Mouse (Mus musculus) cerebellum, adult 18-20 months (tissue): Measurements from ENCODE around the gene Rasal1.

Experiments used
- DNase-seq, 2 experiments: peaks; one replicate each; pipeline ENCODE4 v3.0.0; 2021

The Rasal1 gene

GRCm38 (mm10) chr5:120696865-120697264, 48.3 kb downstream of the Rasal1 start:
- no peak for DNase-seq

- no peak for DNase-seq
These were observed 49.6 kb downstream of the Rasal1 start for GRCm38 (mm10) chr5:120698181-120698580.

GRCm38 (mm10) chr5:120698801-120699391, 50.3 kb downstream of the Rasal1 start:
- peak; percentile 62 to 67 for DNase-seq

- no peak for DNase-seq
These were observed 52.6 kb downstream of the Rasal1 start for GRCm38 (mm10) chr5:120700996-120701790.

- DNase-seq, result peak; percentile 74 to 79
These were observed 53.8 kb downstream of the Rasal1 start for GRCm38 (mm10) chr5:120702421-120702820.

GRCm38 (mm10) chr5:120702969-120703368, 54.4 kb downstream of the Rasal1 start:
- peak; percentile 86 to 92 for DNase-seq

- no peak for DNase-seq
These were observed 55.0 kb downstream of the Rasal1 start for GRCm38 (mm10) chr5:120703660-120704059.

- no peak for DNase-seq
These were observed 55.8 kb downstream of the Rasal1 start for GRCm38 (mm10) chr5:120704421-120704820.

- peak; percentile 58 to 68 for DNase-seq
These were observed 57.9 kb downstream of the Rasal1 start for GRCm38 (mm10) chr5:120706541-120706940.

- no peak for DNase-seq
These were observed 58.4 kb downstream of the Rasal1 start for GRCm38 (mm10) chr5:120706976-120707375.

- DNase-seq, result peak; percentile 65 to 72
These were observed 61.7 kb downstream of the Rasal1 start for GRCm38 (mm10) chr5:120710161-120710825.

GRCm38 (mm10) chr5:120710826-120711248, 62.2 kb downstream of the Rasal1 start:
- no peak for DNase-seq

GRCm38 (mm10) chr5:120711416-120711815, 62.8 kb downstream of the Rasal1 start:
- peak; percentile 83 to 85 for DNase-seq

- DNase-seq, result no peak
These were observed 63.2 kb downstream of the Rasal1 start, which contains the start of gene Dtx1 for GRCm38 (mm10) chr5:120711827-120712226. TSS of gene Dtx1 (minus strand) at chr5:120711927.

- peak in 1 of 2 experiments; percentile 12 for DNase-seq
These were observed 64.1 kb downstream of the Rasal1 start for GRCm38 (mm10) chr5:120712721-120713120.

- DNase-seq, result peak; percentile 84 to 92
These were observed 65.7 kb downstream of the Rasal1 start for GRCm38 (mm10) chr5:120714314-120714713.

GRCm38 (mm10) chr5:120717136-120717535, 68.5 kb downstream of the Rasal1 start:
- no peak for DNase-seq

- no peak for DNase-seq
These were observed 70.2 kb downstream of the Rasal1 start for GRCm38 (mm10) chr5:120718600-120719378.

- DNase-seq, result no peak
These were observed 72.4 kb downstream of the Rasal1 start for GRCm38 (mm10) chr5:120721005-120721404.

GRCm38 (mm10) chr5:120725811-120726455, 77.3 kb downstream of the Rasal1 start:
- DNase-seq, result no peak
